Mouse (Mus musculus): ENCODE measurements around the gene Garnl3.

GRCm38 (mm10) chr2:32971235-32971634 lies 160.2 kb downstream of the Garnl3 start:
- TF ChIP-seq EP300 (IDR thresholded peaks at IDR 0.05; ENCODE audit: insufficient read depth, low read depth, low read length) (no peak), CTCF (IDR thresholded peaks at IDR 0.05) (no peak), POLR2A (IDR thresholded peaks at IDR 0.05; ENCODE audit: insufficient read depth, low read depth, low read length) (no peak)
